Mouse (Mus musculus) limb, embryonic 10.5 days (tissue): ENCODE data around the gene Smtnl2. TPM values are rescaled to one million over a fixed set of nuclear protein-coding genes. Genes with fewer than 3 reads are reported as not detected.
A peak's percentile ranks its signal among the peaks of the same experiment; 100 is the strongest.

Experiments
- DNase-seq: peaks from one replicate; pipeline ENCODE4 v3.0.0-alpha.2; 2017; ENCODE audit warnings: low spot score
- H3K27ac ChIP-seq: fragments of 300-500 bp; sonication (generic); 2 replicates; pipeline ENCODE4 v1.5.1; 2016; ENCODE audit warnings: mild to moderate bottlenecking
- H3K27me3 ChIP-seq: fragments of 300-500 bp; sonication (generic); 2 replicates; pipeline ENCODE4 v1.6.1; 2016; ENCODE audit warnings: low read depth, mild to moderate bottlenecking; ENCODE audit not compliant: poor library complexity, severe bottlenecking
- H3K36me3 ChIP-seq: fragments of 300-500 bp; sonication (generic); 2 replicates; pipeline ENCODE4 v1.6.1; 2016; ENCODE audit warnings: mild to moderate bottlenecking, moderate library complexity
- H3K4me1 ChIP-seq: fragments of 300-500 bp; sonication (generic); 2 replicates; pipeline ENCODE4 v1.6.1; 2016
- H3K4me3 ChIP-seq: fragments of 300-500 bp; sonication (generic); 2 replicates; pipeline ENCODE4 v1.5.1; 2016; ENCODE audit warnings: mild to moderate bottlenecking, moderate library complexity
- H3K9me3 ChIP-seq: fragments of 300-500 bp; sonication (generic); replicated peaks from 2 replicates; pipeline ENCODE4 v1.6.1; 2016; ENCODE audit warnings: mild to moderate bottlenecking
- WGBS: fragments of 180-500 bp; shearing (Covaris S2); methylation state at CpG from one replicate; pipeline ENCODE4 v1.1.7; 2016; 5-methylcytosine and 5-hydroxymethylcytosine counted together
- polyA plus RNA-seq: library from polyadenylated mRNA; unstranded; fragments of >200 nt; fragmentation: Nextera tagmentation; extraction: Ambion mirVana; gene quantifications from 2 replicates; pipeline ENCODE4 v1.2.1, GENCODE M21; 2016

The Smtnl2 gene
- polyA plus RNA-seq, 1 experiment from 2014 or later = 14.2 TPM

GRCm38 (mm10) chr11:72407081-72407480, 4.4 kb downstream of the Smtnl2 start:
- Histone ChIP-seq H3K4me1 (peaks cover 55% of the 10 kb centered on the region), H3K27ac (no peak overlapping the region), H3K4me3 (no peak overlapping the region), H3K27me3 (peaks cover 56% of the 10 kb centered on the region), H3K36me3 (no peaks in the 10 kb centered on the region), H3K9me3 (no peaks in the 10 kb centered on the region)
- DNase-seq = no peak
- WGBS = 26% methylated on average over 3 of the region's 3 CpGs

- WGBS = 50% methylated on average over 8 of the region's 8 CpGs
- peaks cover 50% of the 10 kb centered on the region for H3K27me3 ChIP-seq
- no peak for DNase-seq
- no peaks in the 10 kb centered on the region for H3K36me3 ChIP-seq
- H3K9me3 ChIP-seq = no peaks in the 10 kb centered on the region
- H3K27ac ChIP-seq = no peak overlapping the region
- no peak overlapping the region for H3K4me3 ChIP-seq
- H3K4me1 ChIP-seq = peaks cover 52% of the 10 kb centered on the region
These were observed 5.3 kb downstream of the Smtnl2 start for GRCm38 (mm10) chr11:72406079-72406675.

DNA sequence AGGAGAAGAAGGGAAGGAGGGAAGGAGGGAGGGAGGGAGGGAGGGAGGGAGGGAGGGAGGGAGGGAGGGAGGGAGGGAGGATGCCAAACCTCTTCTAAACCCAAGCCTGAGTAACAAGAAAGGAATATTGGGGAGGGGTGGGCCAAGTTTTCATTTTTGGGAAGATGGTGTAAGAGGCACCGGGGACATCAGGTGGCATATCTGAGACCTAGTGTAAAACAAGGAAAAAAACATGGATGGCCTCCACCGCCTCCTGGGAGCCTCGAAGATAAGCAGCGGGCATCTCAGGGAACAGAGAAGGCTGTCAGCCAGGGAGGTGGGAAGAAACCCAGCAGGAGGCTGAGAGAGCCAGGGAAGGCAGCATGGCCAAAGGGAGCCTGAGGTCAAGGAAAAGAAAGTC, 6.0 kb downstream of the Smtnl2 start:
- no peak overlapping the region for H3K4me3 ChIP-seq
- WGBS = 63% methylated on average over 4 of the region's 4 CpGs
- DNase-seq = no peak

DNA sequence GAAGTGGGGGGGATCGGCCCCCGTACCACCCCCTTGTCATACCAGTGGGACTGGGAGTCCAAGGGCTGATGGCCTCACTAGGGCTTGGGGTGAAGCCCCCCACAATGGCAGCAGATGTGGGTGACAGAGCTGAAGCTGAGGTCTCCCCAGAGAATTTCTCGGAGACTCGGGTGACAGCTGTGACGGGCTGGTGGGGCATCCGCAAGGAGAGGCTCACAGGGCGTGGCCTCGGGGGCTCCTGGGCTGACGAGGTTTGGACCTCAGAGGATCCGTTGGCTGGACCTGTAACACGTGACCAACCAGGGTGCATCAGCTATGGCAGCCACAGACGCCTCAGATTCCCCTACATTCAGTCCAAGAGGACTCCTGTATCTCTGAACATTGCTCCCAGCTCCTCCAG, 8.5 kb downstream of the Smtnl2 start:
- Histone ChIP-seq H3K27ac (no peak overlapping the region), H3K9me3 (no peaks in the 10 kb centered on the region), H3K4me3 (no peak overlapping the region), H3K36me3 (peaks cover 6% of the 10 kb centered on the region; the same call in 1 of the 2 replicates), H3K4me1 (peaks cover 33% of the 10 kb centered on the region), H3K27me3 (peaks cover 18% of the 10 kb centered on the region; the same call in 1 of the 2 replicates)
- 91% methylated on average over 12 of the region's 12 CpGs for WGBS
- no peak for DNase-seq

More for the DNA sequence above, 6.0 kb downstream of the Smtnl2 start:
- peaks cover 3% of the 10 kb centered on the region; the same call in 1 of the 2 replicates for H3K36me3 ChIP-seq
- H3K9me3 ChIP-seq = no peaks in the 10 kb centered on the region
- H3K27ac ChIP-seq = no peak overlapping the region
- H3K27me3 ChIP-seq = peaks cover 44% of the 10 kb centered on the region
- H3K4me1 ChIP-seq = peaks cover 52% of the 10 kb centered on the region

DNA sequence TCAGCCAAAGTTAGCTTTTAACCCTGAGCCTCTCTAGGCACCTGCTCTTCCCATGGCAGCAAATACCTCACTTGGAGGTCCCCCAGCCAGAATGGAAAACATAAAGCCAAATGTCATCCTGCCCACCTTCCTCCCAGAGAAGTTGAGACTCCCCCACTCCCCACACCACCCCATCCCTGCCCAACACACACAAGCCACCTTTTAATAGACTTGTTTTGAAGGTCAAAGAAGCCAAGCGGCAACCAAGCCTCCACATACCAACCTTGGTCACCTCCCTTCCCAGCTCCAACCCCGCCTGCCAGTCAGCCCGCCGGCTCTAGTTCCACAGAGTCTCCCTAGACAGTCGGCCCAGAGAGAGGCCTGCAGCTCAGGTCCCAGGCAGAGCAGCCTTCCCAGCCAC, 9.5 kb downstream of the Smtnl2 start:
- Histone ChIP-seq H3K36me3 (peaks cover 6% of the 10 kb centered on the region; the same call in 1 of the 2 replicates), H3K4me1 (peaks cover 29% of the 10 kb centered on the region), H3K9me3 (no peaks in the 10 kb centered on the region), H3K27me3 (peaks cover 9% of the 10 kb centered on the region; the same call in 1 of the 2 replicates), H3K27ac (no peak overlapping the region), H3K4me3 (no peak overlapping the region)
- DNase-seq = no peak
- 82% methylated on average over 5 of the region's 5 CpGs for WGBS

DNA sequence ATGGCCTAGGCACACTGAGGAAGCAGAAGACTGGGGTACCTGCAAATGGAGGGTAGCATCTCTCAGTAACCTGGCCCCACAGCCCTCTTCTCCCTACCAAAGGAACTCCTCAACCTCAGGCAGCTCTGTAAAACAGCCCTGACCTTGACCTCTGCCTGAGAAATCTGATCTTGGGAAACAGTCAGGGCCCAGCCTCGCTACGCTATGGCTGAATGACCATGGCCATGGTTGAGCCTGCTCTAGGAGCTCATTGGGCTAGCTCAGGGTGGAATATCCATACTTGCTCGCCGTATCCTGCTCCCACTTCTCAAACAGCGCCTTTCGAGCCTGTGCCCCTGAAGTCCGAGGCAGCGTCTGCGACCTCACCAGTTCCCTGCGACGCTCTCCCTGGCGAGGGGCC, 10.4 kb downstream of the Smtnl2 start:
- Histone ChIP-seq H3K36me3 (peaks cover 6% of the 10 kb centered on the region; the same call in 1 of the 2 replicates), H3K9me3 (no peaks in the 10 kb centered on the region), H3K27me3 (no peaks in the 10 kb centered on the region; the same call in 1 of the 2 replicates), H3K4me3 (no peak overlapping the region), H3K4me1 (peaks cover 28% of the 10 kb centered on the region), H3K27ac (0 out of 2 replicates have a peak overlapping the region, but pooled peaks have one; percentile 42)
- 88% methylated on average over 12 of the region's 12 CpGs for WGBS
- DNase-seq = no peak

DNA sequence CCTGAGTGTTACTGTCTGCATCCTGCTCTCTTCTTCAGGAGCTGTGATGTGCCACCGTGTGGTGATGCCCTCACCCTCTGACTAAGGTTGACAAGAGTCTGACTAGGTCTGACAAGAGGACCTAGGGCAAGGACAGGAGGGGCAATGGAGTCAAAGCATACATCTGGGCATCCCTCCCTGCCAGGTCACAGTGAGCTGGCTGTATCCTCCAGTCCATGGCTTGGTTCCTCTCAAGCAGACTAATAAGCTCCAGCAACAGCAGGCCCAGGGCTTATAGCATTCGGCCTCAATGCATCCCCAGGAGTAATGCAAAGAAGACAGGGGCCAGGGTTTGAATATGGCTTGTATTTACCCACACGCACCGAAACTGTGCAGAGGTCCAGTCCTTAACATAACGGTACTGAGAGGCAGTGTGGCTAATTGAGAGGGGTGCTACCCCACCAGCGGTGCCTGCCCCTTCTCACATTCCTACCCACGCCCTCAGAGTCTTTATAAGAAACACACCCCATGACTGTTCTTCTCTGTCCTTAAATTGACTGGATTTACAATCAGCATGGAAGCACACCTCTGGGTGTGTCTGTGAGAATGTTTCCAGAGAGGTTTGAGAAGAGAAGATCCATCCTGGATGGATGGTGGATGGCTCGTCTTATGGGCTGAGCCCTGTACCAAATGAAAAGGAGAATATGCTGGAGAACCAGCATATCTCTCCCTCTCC, 13.5 kb downstream of the Smtnl2 start:
- no peaks in the 10 kb centered on the region for H3K9me3 ChIP-seq
- H3K4me3 ChIP-seq = no peak overlapping the region
- H3K36me3 ChIP-seq = peaks cover 6% of the 10 kb centered on the region; the same call in 1 of the 2 replicates
- WGBS = 89% methylated on average over 8 of the region's 8 CpGs
- peaks cover 42% of the 10 kb centered on the region for H3K4me1 ChIP-seq
- 0 out of 2 replicates have a peak overlapping the region, but pooled peaks have one; percentile 42 for H3K27ac ChIP-seq
- no peak for DNase-seq
- no peaks in the 10 kb centered on the region for H3K27me3 ChIP-seq

- Histone ChIP-seq H3K27ac (no peak overlapping the region), H3K4me1 (peaks cover 39% of the 10 kb centered on the region), H3K4me3 (no peak overlapping the region), H3K27me3 (no peaks in the 10 kb centered on the region), H3K9me3 (no peaks in the 10 kb centered on the region), H3K36me3 (peaks cover 6% of the 10 kb centered on the region; the same call in 1 of the 2 replicates)
- WGBS = 94% methylated on average over 10 of the region's 10 CpGs
- DNase-seq = no peak
These were observed 14.4 kb downstream of the Smtnl2 start for GRCm38 (mm10) chr11:72397072-72397471.

DNA sequence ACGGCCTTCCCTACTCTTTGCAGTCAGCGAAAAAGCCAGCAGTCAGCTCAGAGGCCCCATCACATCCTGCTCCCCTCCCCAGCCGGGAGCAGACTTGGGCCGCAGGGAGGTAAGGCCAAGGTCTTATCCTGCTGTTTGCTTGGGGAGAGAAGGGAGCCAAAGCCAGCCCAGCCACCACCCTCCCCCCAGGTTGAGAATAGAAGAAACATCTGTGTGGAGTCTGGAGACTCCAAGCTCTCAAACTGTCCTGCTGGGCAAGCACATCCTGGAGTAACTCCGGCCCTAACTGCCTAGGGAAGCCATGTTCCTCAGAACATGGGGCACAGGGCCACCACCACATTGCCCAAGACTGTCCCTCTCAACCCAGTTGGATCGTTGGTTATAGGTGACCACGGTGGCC, 14.9 kb downstream of the Smtnl2 start:
- no peak for DNase-seq
- no peaks in the 10 kb centered on the region for H3K27me3 ChIP-seq
- H3K9me3 ChIP-seq = no peaks in the 10 kb centered on the region
- 83% methylated on average over 7 of the region's 7 CpGs for WGBS
- H3K4me1 ChIP-seq = peaks cover 37% of the 10 kb centered on the region
- H3K36me3 ChIP-seq = peaks cover 6% of the 10 kb centered on the region; the same call in 1 of the 2 replicates
- 0 out of 2 replicates have a peak overlapping the region, but pooled peaks have one; percentile 26 for H3K27ac ChIP-seq
- H3K4me3 ChIP-seq = no peak overlapping the region

DNA sequence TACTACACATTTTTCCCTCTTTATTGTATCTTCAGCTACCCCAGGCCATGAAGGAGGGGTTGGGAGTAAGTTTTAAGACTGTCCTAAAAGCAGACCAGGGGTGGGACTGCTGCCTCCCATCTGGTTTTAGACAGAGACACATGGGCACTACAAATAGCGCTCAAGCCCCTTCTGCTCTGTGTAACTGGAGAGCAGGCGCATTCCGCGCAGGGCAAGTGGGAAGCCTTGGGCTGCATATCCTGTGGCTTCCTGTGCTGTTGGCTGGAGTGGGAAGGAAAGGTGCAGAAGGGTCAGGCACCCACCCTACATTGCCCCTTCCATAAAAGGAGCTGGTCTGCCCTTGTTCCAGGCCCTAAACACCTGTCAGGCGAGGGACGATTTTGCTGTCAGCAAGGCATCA, 15.9 kb downstream of the Smtnl2 start:
- no peak for DNase-seq
- H3K27ac ChIP-seq = no peak overlapping the region
- 71% methylated on average over 6 of the region's 6 CpGs for WGBS
- peaks cover 28% of the 10 kb centered on the region for H3K4me1 ChIP-seq
- H3K9me3 ChIP-seq = no peaks in the 10 kb centered on the region
- peaks cover 4% of the 10 kb centered on the region; the same call in 1 of the 2 replicates for H3K36me3 ChIP-seq
- H3K27me3 ChIP-seq = no peaks in the 10 kb centered on the region
- H3K4me3 ChIP-seq = no peak overlapping the region

- Histone ChIP-seq H3K9me3 (no peaks in the 10 kb centered on the region), H3K4me1 (peaks cover 27% of the 10 kb centered on the region), H3K27me3 (no peaks in the 10 kb centered on the region), H3K4me3 (no peak overlapping the region), H3K36me3 (no peaks in the 10 kb centered on the region), H3K27ac (0 out of 2 replicates have a peak overlapping the region, but pooled peaks have one; percentile 4)
- 90% methylated on average over 2 of the region's 2 CpGs for whole genome bisulfite sequencing
- DNase-seq = no peak
These were observed 16.8 kb downstream of the Smtnl2 start for GRCm38 (mm10) chr11:72394694-72395093.

- Histone ChIP-seq H3K27ac (no peak overlapping the region), H3K36me3 (no peaks in the 10 kb centered on the region), H3K4me1 (peaks cover 24% of the 10 kb centered on the region), H3K9me3 (no peaks in the 10 kb centered on the region), H3K4me3 (no peak overlapping the region), H3K27me3 (no peaks in the 10 kb centered on the region)
- no peak for DNase-seq
- WGBS = 63% methylated on average over 5 of the region's 5 CpGs
These were observed 17.8 kb downstream of the Smtnl2 start for GRCm38 (mm10) chr11:72393669-72394068.

GRCm38 (mm10) chr11:72393243-72393642, 18.3 kb downstream of the Smtnl2 start:
- DNase-seq = no peak
- WGBS = 93% methylated on average over 3 of the region's 3 CpGs
- no peaks in the 10 kb centered on the region for H3K9me3 ChIP-seq
- peaks cover 28% of the 10 kb centered on the region for H3K4me1 ChIP-seq
- H3K27ac ChIP-seq = no peak overlapping the region
- H3K4me3 ChIP-seq = no peak overlapping the region
- no peaks in the 10 kb centered on the region for H3K27me3 ChIP-seq
- no peaks in the 10 kb centered on the region for H3K36me3 ChIP-seq
